Mouse (Mus musculus): ENCODE measurements around the gene Gm20388.

GRCm38 (mm10) chr8:123467476-123467875 is 3556.8 kb downstream of the Gm20388 start:
- TF ChIP-seq CTCF (IDR thresholded peaks at IDR 0.05; ENCODE audit: low read depth, low read length) (no peak), TAL1 (conservative IDR thresholded peaks at IDR 0.05; ENCODE audit: low read depth, low read length) (no peak), GATA1 (IDR thresholded peaks at IDR 0.05; ENCODE audit: borderline replicate concordance, low read length) (no peak), GATA2 (IDR thresholded peaks at IDR 0.05; ENCODE audit: borderline replicate concordance, low read depth, low read length) (no peak)

Measured in G1E (cell line).